ENCODE assay signal across 25 mouse cellular contexts in the genomic region with DNA sequence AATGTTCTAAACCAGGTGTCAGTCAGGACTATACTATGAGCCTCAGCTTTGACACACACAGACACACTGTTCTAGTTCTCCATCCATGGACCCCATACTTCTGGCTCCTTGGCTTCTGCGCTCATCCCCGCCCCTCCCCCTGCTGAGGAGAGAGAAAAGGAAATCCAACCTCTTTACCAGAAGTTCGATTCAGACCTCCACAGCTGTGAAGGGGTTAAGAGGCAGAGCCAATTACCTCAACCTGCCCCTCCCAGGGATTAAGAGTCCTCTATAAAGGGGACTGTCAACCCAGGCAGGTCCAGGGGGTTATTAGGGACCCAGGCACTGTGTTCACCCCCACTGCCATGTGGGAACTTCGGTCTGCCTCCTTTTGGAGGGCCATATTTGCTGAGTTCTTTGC. TPM values are rescaled to one million over a fixed set of nuclear protein-coding genes. Genes with fewer than 3 reads are reported as not detected.
DNase-seq lines count a peak whose midpoint lies in the region; ATAC-seq and TF ChIP-seq lines count a peak whose summit lies in the region.
"Had no signal": no experiment of that assay in that cellular context is flagged by ENCODE, and none has a peak within 500 bp of the region (broad histone marks: within the 10 kb centered on the region; RNA-seq: fewer than 3 reads in every experiment).

A gene (plus strand): TSS at position 301 of the 400 bp plus-strand sequence.

- no peaks in the 10 kb centered on the region for H3K9me3 ChIP-seq in forebrain, embryonic 10.5 days
- no peaks in the 10 kb centered on the region for H3K9me3 ChIP-seq in forebrain, embryonic 16.5 days (ENCODE audit: control insufficient read depth, low read length)
- no peaks in the 10 kb centered on the region for H3K9me3 ChIP-seq in liver, embryonic 12.5 days (replicated peaks)
- no peaks in the 10 kb centered on the region for H3K9me3 ChIP-seq in liver, postnatal 0 days (ENCODE audit: low read length)
- H3K9me3 ChIP-seq in embryonic facial prominence, embryonic 11.5 days (replicated peaks; ENCODE audit: control insufficient read depth, low read length): no peaks in the 10 kb centered on the region
- H3K9me3 ChIP-seq in limb, embryonic 13.5 days: no peaks in the 10 kb centered on the region
- H3K9me3 ChIP-seq: heart, embryonic 15.5 days; liver, embryonic 15.5 days had no signal

- no peak within 1 kb of the TSS for H3K4me2 ChIP-seq in forebrain, embryonic 16.5 days (ENCODE audit: low read length)
- H3K4me2 ChIP-seq in liver, embryonic 12.5 days: no peak within 1 kb of the TSS
- no peak within 1 kb of the TSS for H3K4me2 ChIP-seq in liver, postnatal 0 days (ENCODE audit: low read depth, low read length)
- H3K4me2 ChIP-seq in embryonic facial prominence, embryonic 11.5 days (ENCODE audit: low read depth, low read length): no peak within 1 kb of the TSS
- H3K4me2 ChIP-seq in limb, embryonic 13.5 days (replicated peaks): peak within 1 kb of the TSS; percentile 27
- H3K4me2 ChIP-seq: heart, embryonic 15.5 days; liver, embryonic 15.5 days had no signal

- no peak for ATAC-seq in forebrain, embryonic 16.5 days
- no peak for ATAC-seq in liver, embryonic 12.5 days
- ATAC-seq in liver, postnatal 0 days: no peak
- no peak for ATAC-seq in embryonic facial prominence, embryonic 11.5 days (replicated peaks; ENCODE audit: insufficient number of reproducible peaks, low FRiP score, low TSS enrichment, low read depth)
- 0 out of 2 replicates have a peak, but pooled peaks have one; percentile 52 for ATAC-seq in limb, embryonic 13.5 days (ENCODE audit: low FRiP score, low read depth)

- no peak for TF ChIP-seq CTCF in liver, postnatal 0 days (IDR thresholded peaks at IDR 0.05; ENCODE audit: low read depth)

- H3K9ac ChIP-seq in forebrain, embryonic 16.5 days (replicated peaks; ENCODE audit: low read depth, low read length): no peak within 1 kb of the TSS
- peak within 1 kb of the TSS; percentile 13; the same call in 1 of the 2 replicates for H3K9ac ChIP-seq in liver, embryonic 12.5 days
- no peak within 1 kb of the TSS for H3K9ac ChIP-seq in liver, postnatal 0 days (replicated peaks)
- no peak within 1 kb of the TSS; the same call in 1 of the 2 replicates for H3K9ac ChIP-seq in embryonic facial prominence, embryonic 11.5 days (replicated peaks; ENCODE audit: low read length)
- peak within 1 kb of the TSS; percentile 39; the same call in 1 of the 2 replicates for H3K9ac ChIP-seq in limb, embryonic 13.5 days
- H3K9ac ChIP-seq: heart, embryonic 15.5 days; liver, embryonic 15.5 days had no signal

- no peaks in the 10 kb centered on the region for H3K27me3 ChIP-seq in forebrain, embryonic 10.5 days (ENCODE audit: poor library complexity, severe bottlenecking)
- no peaks in the 10 kb centered on the region for H3K27me3 ChIP-seq in forebrain, embryonic 16.5 days (replicated peaks; ENCODE audit: control insufficient read depth, insufficient read depth, low read length)
- H3K27me3 ChIP-seq in liver, embryonic 12.5 days (replicated peaks): no peaks in the 10 kb centered on the region
- no peaks in the 10 kb centered on the region for H3K27me3 ChIP-seq in liver, postnatal 0 days (ENCODE audit: insufficient read depth, low read length)
- H3K27me3 ChIP-seq in embryonic facial prominence, embryonic 11.5 days (ENCODE audit: control insufficient read depth, insufficient read depth, low read length): no peaks in the 10 kb centered on the region
- no peaks in the 10 kb centered on the region for H3K27me3 ChIP-seq in limb, embryonic 13.5 days
- H3K27me3 ChIP-seq: heart, embryonic 15.5 days; liver, embryonic 15.5 days had no signal

- peak within 1 kb of the TSS; percentile 61 for H3K27ac ChIP-seq in forebrain, embryonic 10.5 days
- H3K27ac ChIP-seq in forebrain, embryonic 16.5 days (ENCODE audit: low read length): no peak within 1 kb of the TSS
- no peak within 1 kb of the TSS for H3K27ac ChIP-seq in liver, embryonic 12.5 days
- H3K27ac ChIP-seq in liver, postnatal 0 days (ENCODE audit: low read depth): no peak within 1 kb of the TSS
- H3K27ac ChIP-seq in embryonic facial prominence, embryonic 11.5 days (replicated peaks; ENCODE audit: low read depth, low read length): 0 out of 2 replicates have a peak within 1 kb of the TSS, but pooled peaks have one; percentile 28
- H3K27ac ChIP-seq in limb, embryonic 13.5 days: peak within 1 kb of the TSS; percentile 69
- H3K27ac ChIP-seq: heart, embryonic 15.5 days; kidney, postnatal 0 days; liver, embryonic 15.5 days had no signal

- peaks cover 33% of the 10 kb centered on the region for H3K4me1 ChIP-seq in forebrain, embryonic 10.5 days
- H3K4me1 ChIP-seq in forebrain, embryonic 16.5 days (replicated peaks; ENCODE audit: control insufficient read depth, insufficient read depth, low read length): no peaks in the 10 kb centered on the region
- peaks cover 15% of the 10 kb centered on the region for H3K4me1 ChIP-seq in liver, embryonic 12.5 days
- H3K4me1 ChIP-seq in liver, postnatal 0 days (ENCODE audit: insufficient read depth): peaks cover 3% of the 10 kb centered on the region
- no peaks in the 10 kb centered on the region for H3K4me1 ChIP-seq in embryonic facial prominence, embryonic 11.5 days (ENCODE audit: control insufficient read depth, insufficient read depth, low read length)
- H3K4me1 ChIP-seq in limb, embryonic 13.5 days: peaks cover 37% of the 10 kb centered on the region
- H3K4me1 ChIP-seq: heart, embryonic 15.5 days had no signal

- DNase-seq in forebrain, embryonic 10.5 days (ENCODE audit: extremely low spot score, low spot score): no peak
- DNase-seq in liver, postnatal 0 days: no peak
- no peak for DNase-seq in embryonic facial prominence, embryonic 11.5 days (ENCODE audit: low spot score)
- no peak for DNase-seq in retina, embryonic 14.5 days (ENCODE audit: low spot score)
- DNase-seq in thymus, postnatal 14 days: no peak
- DNase-seq: adrenal gland, postnatal 25 days; cerebellum, adult 11-12 months; cerebellum, postnatal 14 days; embryo, embryonic 11 days; gastrocnemius, postnatal 14 days; heart, adult 18-20 months; kidney, adult 18-20 months; layer of hippocampus, postnatal 36 days; lung, postnatal 14 days; thymus, postnatal 36 days had no signal

- WGBS in forebrain, embryonic 10.5 days: 26% methylated on average over 4 of the region's 4 CpGs
- WGBS in forebrain, embryonic 16.5 days: 18% methylated on average over 4 of the region's 4 CpGs
- 51% methylated on average over 4 of the region's 4 CpGs for WGBS in liver, embryonic 12.5 days (ENCODE audit: insufficient replicate concordance)
- WGBS in liver, postnatal 0 days (ENCODE audit: insufficient replicate concordance): 63% methylated on average over 4 of the region's 4 CpGs
- 49% methylated on average over 4 of the region's 4 CpGs for WGBS in embryonic facial prominence, embryonic 11.5 days
- WGBS in limb, embryonic 13.5 days: 38% methylated on average over 4 of the region's 4 CpGs

- TF ChIP-seq EP300 in liver, postnatal 0 days (IDR thresholded peaks at IDR 0.05; ENCODE audit: low read depth): no peak

- H3K36me3 ChIP-seq in forebrain, embryonic 10.5 days (replicated peaks): no peaks in the 10 kb centered on the region
- H3K36me3 ChIP-seq in forebrain, embryonic 16.5 days (ENCODE audit: control insufficient read depth, insufficient read depth): no peaks in the 10 kb centered on the region
- H3K36me3 ChIP-seq in liver, embryonic 12.5 days: no peaks in the 10 kb centered on the region
- H3K36me3 ChIP-seq in liver, postnatal 0 days (replicated peaks; ENCODE audit: insufficient read depth, low read length): no peaks in the 10 kb centered on the region
- no peaks in the 10 kb centered on the region for H3K36me3 ChIP-seq in embryonic facial prominence, embryonic 11.5 days (replicated peaks; ENCODE audit: control insufficient read depth, insufficient read depth, low read depth, low read length)
- H3K36me3 ChIP-seq in limb, embryonic 13.5 days: no peaks in the 10 kb centered on the region
- H3K36me3 ChIP-seq: heart, embryonic 15.5 days; liver, embryonic 15.5 days had no signal

- H3K4me3 ChIP-seq in forebrain, embryonic 10.5 days: peak within 1 kb of the TSS; percentile 10
- H3K4me3 ChIP-seq in forebrain, embryonic 16.5 days (replicated peaks; ENCODE audit: low read length): no peak within 1 kb of the TSS
- no peak within 1 kb of the TSS for H3K4me3 ChIP-seq in liver, embryonic 12.5 days
- no peak within 1 kb of the TSS for H3K4me3 ChIP-seq in liver, postnatal 0 days (ENCODE audit: low read depth, low read length)
- H3K4me3 ChIP-seq in embryonic facial prominence, embryonic 11.5 days (ENCODE audit: low read depth, low read length): no peak within 1 kb of the TSS
- H3K4me3 ChIP-seq in limb, embryonic 13.5 days: no peak within 1 kb of the TSS
- H3K4me3 ChIP-seq: heart, embryonic 15.5 days; liver, embryonic 15.5 days had no signal

RNA-seq across cellular contexts. Expression of the gene that starts here (rescaled TPM):
- polyA plus RNA-seq in forebrain, embryonic 10.5 days (2016; fragmentation: Nextera tagmentation; extraction: Ambion mirVana): 0.55 and 0.69 TPM in 2 replicates
- not detected in 2 replicates for polyA plus RNA-seq in forebrain, embryonic 16.5 days (2015; fragmentation: Nextera tagmentation; extraction: Ambion mirVana)
- not detected in 2 replicates for polyA plus RNA-seq in liver, embryonic 12.5 days (2016; fragmentation: Nextera tagmentation; extraction: Ambion mirVana)
- polyA plus RNA-seq in liver, postnatal 0 days (2015; fragmentation: Nextera tagmentation; extraction: Ambion mirVana): not detected in 2 replicates
- polyA plus RNA-seq in embryonic facial prominence, embryonic 11.5 days (2014; fragmentation: Nextera tagmentation; extraction: Ambion mirVana): 0.45 TPM in 1 of 2 replicates, not detected in the other
- polyA plus RNA-seq in limb, embryonic 13.5 days (2015; fragmentation: Nextera tagmentation; extraction: Ambion mirVana): 0.45 and 0.57 TPM in 2 replicates
- polyA plus RNA-seq: heart, embryonic 15.5 days; hindbrain, embryonic 11.5 days; kidney, postnatal 0 days; liver, embryonic 15.5 days; midbrain, postnatal 0 days; small intestine, adult 2 months; testis, adult 2 months had no signal

Comparison
In these comparisons a context has a peak if more than half of its experiments do, and no peak if none do; other contexts are left out.
1. H3K27ac ChIP-seq: peak in forebrain, embryonic 10.5 days (single experiment) and embryonic facial prominence, embryonic 11.5 days (single experiment); none in forebrain, embryonic 16.5 days (single experiment), liver, embryonic 12.5 days (single experiment) and liver, postnatal 0 days (single experiment).
2. Peak in ATAC-seq, H3K27ac ChIP-seq, H3K9ac ChIP-seq and H3K4me2 ChIP-seq in limb, embryonic 13.5 days; RNA of the gene not detected or under 1 TPM.